Mouse (Mus musculus): ENCODE results near the gene 4430402I18Rik. TPM values are rescaled to one million over a fixed set of nuclear protein-coding genes. Genes with fewer than 3 reads are reported as not detected.
"Not testable (repeated sequence)": the region's sequence is repeated elsewhere in the genome, so short reads cannot be mapped to it uniquely, and the experiment has no call there.

4430402I18Rik gene
- total RNA-seq (2021): 1 to 10 TPM; 4.7 to 6.7 TPM
- long read RNA-seq, experiment 1, partial matches to known transcripts: 1 of 24 reads
- long read RNA-seq, experiment 1, other reads (novel, unspliced or antisense): 21 of 24 reads
- long read RNA-seq, experiment 2, partial matches to known transcripts: 4 of 40 reads
- long read RNA-seq, experiment 2, other reads (novel, unspliced or antisense): 33 of 40 reads

- DNase-seq (ENCODE audit: low spot score in 2 of 2): peak; percentile 54 to 64
- intact Hi-C loops (cut with DNase I): loop anchor here (5.0 kb wide), 1 partner anchor 60 kb away; no protein-coding TSS in a partner anchor
These were observed at the start of gene 4430402I18Rik for GRCm38 (mm10) chr19:28967652-28968051. 4430402I18Rik (minus strand) TSS chr19:28967800.

GRCm38 (mm10) chr19:29016786-29017185, 49.2 kb upstream of the 4430402I18Rik start:
- intact Hi-C loops (cut with DNase I): no loop called here

GRCm38 (mm10) chr19:29016204-29016765, 48.7 kb upstream of the 4430402I18Rik start:
- intact Hi-C loops (cut with DNase I): no loop called here
- no peak for DNase-seq (ENCODE audit: low spot score in 2 of 2)

More at GRCm38 (mm10) chr19:29016786-29017185, 49.2 kb upstream of the 4430402I18Rik start:
- no peak for DNase-seq (ENCODE audit: low spot score in 2 of 2)

- no peak for DNase-seq (ENCODE audit: low spot score in 2 of 2)
- intact Hi-C loops (cut with DNase I): no loop called here
These were observed 48.0 kb upstream of the 4430402I18Rik start for GRCm38 (mm10) chr19:29015410-29016203.

- intact Hi-C loops (cut with DNase I): no loop called here
- no peak for DNase-seq (ENCODE audit: low spot score in 2 of 2)
These were observed 47.0 kb upstream of the 4430402I18Rik start for GRCm38 (mm10) chr19:29014466-29015055.

GRCm38 (mm10) chr19:29011355-29011990, 43.9 kb upstream of the 4430402I18Rik start:
- DNase-seq (ENCODE audit: low spot score in 2 of 2): no peak
- intact Hi-C loops (cut with DNase I): no loop called here

GRCm38 (mm10) chr19:29009046-29009445, 41.4 kb upstream of the 4430402I18Rik start:
- no peak for DNase-seq (ENCODE audit: low spot score in 2 of 2)
- intact Hi-C loops (cut with DNase I): no loop called here

- intact Hi-C loops (cut with DNase I): no loop called here
- no peak for DNase-seq (ENCODE audit: low spot score in 2 of 2)
These were observed 40.6 kb upstream of the 4430402I18Rik start for GRCm38 (mm10) chr19:29008069-29008706.

- intact Hi-C loops (cut with DNase I); DNase-seq (ENCODE audit: low spot score in 2 of 2): not testable (repeated sequence)
These were observed 32.7 kb upstream of the 4430402I18Rik start for GRCm38 (mm10) chr19:29000321-29000720.

GRCm38 (mm10) chr19:28997976-28998630, 30.5 kb upstream of the 4430402I18Rik start:
- intact Hi-C loops (cut with DNase I): loop anchor here (10.0 kb wide), 1 partner anchor 357 kb away; no protein-coding TSS in a partner anchor
- DNase-seq (ENCODE audit: low spot score in 2 of 2): no peak

- intact Hi-C loops (cut with DNase I): loop anchor here (10.0 kb wide), 1 partner anchor 359 kb away; no protein-coding TSS in a partner anchor
These were observed 27.8 kb upstream of the 4430402I18Rik start for GRCm38 (mm10) chr19:28995366-28995765.

GRCm38 (mm10) chr19:28994870-28995269, 27.3 kb upstream of the 4430402I18Rik start:
- intact Hi-C loops (cut with DNase I): loop anchor here (5.0 to 10.0 kb wide), 2 partner anchors 52 to 360 kb away; partner anchors contain the start of gene Ak3
- DNase-seq (ENCODE audit: low spot score in 2 of 2): peak; percentile 47 to 65

More at GRCm38 (mm10) chr19:28995366-28995765, 27.8 kb upstream of the 4430402I18Rik start:
- DNase-seq (ENCODE audit: low spot score in 2 of 2): no peak

GRCm38 (mm10) chr19:28991391-28991790, 23.8 kb upstream of the 4430402I18Rik start:
- intact Hi-C loops (cut with DNase I): loop anchor here (5.0 to 10.0 kb wide), 2 partner anchors 56 to 363 kb away; partner anchors contain the start of gene Ak3
- DNase-seq (ENCODE audit: low spot score in 2 of 2): no peak

- DNase-seq (ENCODE audit: low spot score in 2 of 2): peak; percentile 36 to 75
- intact Hi-C loops (cut with DNase I): loop anchor here (5.0 to 10.0 kb wide), 2 partner anchors 57 to 364 kb away; partner anchors contain the start of gene Ak3
These were observed 23.1 kb upstream of the 4430402I18Rik start for GRCm38 (mm10) chr19:28990590-28991221.

- intact Hi-C loops (cut with DNase I): loop anchor here (5.0 to 10.0 kb wide), 2 partner anchors 57 to 365 kb away; partner anchors contain the start of gene Ak3
- DNase-seq (ENCODE audit: low spot score in 2 of 2): peak; percentile 96
These were observed 22.6 kb upstream of the 4430402I18Rik start, which contains the start of gene Cdc37l1 for GRCm38 (mm10) chr19:28990194-28990589. Cdc37l1 (plus strand) TSS chr19:28990352.

- intact Hi-C loops (cut with DNase I): no loop called here
- DNase-seq (ENCODE audit: low spot score in 2 of 2): no peak
These were observed 21.9 kb upstream of the 4430402I18Rik start for GRCm38 (mm10) chr19:28989515-28989914.

GRCm38 (mm10) chr19:28982617-28983016, 15.0 kb upstream of the 4430402I18Rik start:
- DNase-seq (ENCODE audit: low spot score in 2 of 2): no peak
- intact Hi-C loops (cut with DNase I): no loop called here

Data from left cerebral cortex, postnatal 14 days (tissue).